Mouse (Mus musculus) embryonic facial prominence, embryonic 10.5 days (tissue): ENCODE measurements at regions not wholly inside any gene's neighbourhood (a gene's known extent, or its start where the extent isn't known, plus 50 kb on each side); places are given as distances from the start of the nearest gene placed in this dataset.

Experiments used
- DNase-seq: peaks from one replicate; pipeline ENCODE4 v3.0.0-alpha.2; 2017; ENCODE audit warnings: low spot score
- H3K27ac ChIP-seq: fragments of 300-500 bp; sonication (generic); replicated peaks from 2 replicates; pipeline ENCODE4 v1.5.1; 2016; ENCODE audit warnings: mild to moderate bottlenecking
- H3K27me3 ChIP-seq: fragments of 300-500 bp; sonication (generic); replicated peaks from 2 replicates; pipeline ENCODE4 v1.6.1; 2016; ENCODE audit warnings: low read depth, mild to moderate bottlenecking; ENCODE audit not compliant: poor library complexity, severe bottlenecking
- H3K36me3 ChIP-seq: fragments of 300-500 bp; sonication (generic); replicated peaks from 2 replicates; pipeline ENCODE4 v1.6.1; 2016; ENCODE audit warnings: mild to moderate bottlenecking, moderate library complexity
- H3K4me1 ChIP-seq: fragments of 300-500 bp; sonication (generic); 2 replicates; pipeline ENCODE4 v1.6.1; 2016
- H3K4me3 ChIP-seq: fragments of 300-500 bp; sonication (generic); 2 replicates; pipeline ENCODE4 v1.5.1; 2016; ENCODE audit warnings: mild to moderate bottlenecking, moderate library complexity
- H3K9me3 ChIP-seq: fragments of 300-500 bp; sonication (generic); 2 replicates; pipeline ENCODE4 v1.6.1; 2016; ENCODE audit warnings: mild to moderate bottlenecking
- WGBS: fragments of 180-500 bp; shearing (Covaris S2); methylation state at CpG from one replicate; pipeline ENCODE4 v1.1.7; 2016; 5-methylcytosine and 5-hydroxymethylcytosine counted together

GRCm38 (mm10) chr10:99474546-99474945 lies 211.5 kb downstream of the Dusp6 start:
- Histone ChIP-seq H3K27ac (no peak overlapping the region), H3K36me3 (no peaks in the 10 kb centered on the region), H3K4me3 (no peak overlapping the region), H3K27me3 (no peaks in the 10 kb centered on the region), H3K4me1 (peaks cover 19% of the 10 kb centered on the region), H3K9me3 (no peaks in the 10 kb centered on the region)
- no peak for DNase-seq
- WGBS = 89% methylated on average over 8 of the region's 8 CpGs

GRCm38 (mm10) chr10:99476214-99476613 lies 213.2 kb downstream of the Dusp6 start:
- 89% methylated on average over 7 of the region's 7 CpGs for WGBS

GRCm38 (mm10) chr10:99476776-99477175 lies 213.7 kb downstream of the Dusp6 start:
- Histone ChIP-seq H3K9me3 (no peaks in the 10 kb centered on the region), H3K27me3 (no peaks in the 10 kb centered on the region), H3K4me3 (no peak overlapping the region), H3K36me3 (no peaks in the 10 kb centered on the region), H3K4me1 (peaks cover 14% of the 10 kb centered on the region), H3K27ac (no peak overlapping the region)
- DNase-seq = no peak
- 88% methylated on average over 7 of the region's 7 CpGs for WGBS

More at GRCm38 (mm10) chr10:99476214-99476613, 213.2 kb downstream of the Dusp6 start:
- DNase-seq = no peak
- Histone ChIP-seq H3K4me3 (no peak overlapping the region), H3K27ac (no peak overlapping the region), H3K9me3 (no peaks in the 10 kb centered on the region), H3K36me3 (no peaks in the 10 kb centered on the region), H3K27me3 (no peaks in the 10 kb centered on the region), H3K4me1 (peaks cover 19% of the 10 kb centered on the region)

GRCm38 (mm10) chr10:99480573-99480972 lies 217.5 kb downstream of the Dusp6 start:
- WGBS = 86% methylated on average over 4 of the region's 4 CpGs
- DNase-seq = no peak

GRCm38 (mm10) chr10:99482009-99482408 lies 219.0 kb downstream of the Dusp6 start:
- Histone ChIP-seq H3K4me1 (no peaks in the 10 kb centered on the region), H3K27me3 (no peaks in the 10 kb centered on the region), H3K36me3 (no peaks in the 10 kb centered on the region), H3K9me3 (no peaks in the 10 kb centered on the region), H3K27ac (no peak overlapping the region), H3K4me3 (no peak overlapping the region)
- DNase-seq = no peak
- 94% methylated on average over 3 of the region's 3 CpGs for WGBS

More at GRCm38 (mm10) chr10:99480573-99480972, 217.5 kb downstream of the Dusp6 start:
- no peaks in the 10 kb centered on the region for H3K36me3 ChIP-seq
- H3K4me3 ChIP-seq = no peak overlapping the region
- H3K27me3 ChIP-seq = no peaks in the 10 kb centered on the region
- no peaks in the 10 kb centered on the region for H3K4me1 ChIP-seq
- no peak overlapping the region for H3K27ac ChIP-seq
- H3K9me3 ChIP-seq = no peaks in the 10 kb centered on the region

GRCm38 (mm10) chr10:99488195-99489080 lies 225.4 kb downstream of the Dusp6 start:
- Histone ChIP-seq H3K36me3 (no peaks in the 10 kb centered on the region), H3K9me3 (0 out of 2 replicates have a peak, but pooled peaks cover 3% of the 10 kb centered on the region), H3K27me3 (no peaks in the 10 kb centered on the region), H3K4me3 (no peak overlapping the region), H3K27ac (no peak overlapping the region), H3K4me1 (no peaks in the 10 kb centered on the region)
- WGBS = 89% methylated on average over 16 of the region's 16 CpGs
- no peak for DNase-seq

- H3K4me3 ChIP-seq = no peak overlapping the region
- WGBS = 78% methylated on average over 17 of the region's 17 CpGs
- no peaks in the 10 kb centered on the region for H3K27me3 ChIP-seq
- no peaks in the 10 kb centered on the region for H3K9me3 ChIP-seq
- no peak for DNase-seq
- H3K36me3 ChIP-seq = no peaks in the 10 kb centered on the region
- H3K27ac ChIP-seq = no peak overlapping the region
- no peaks in the 10 kb centered on the region; the same call in 1 of the 2 replicates for H3K4me1 ChIP-seq
These were observed 247.8 kb downstream of the Csl start for GRCm38 (mm10) chr10:99511514-99512237.

- Histone ChIP-seq H3K4me1 (peaks cover 13% of the 10 kb centered on the region), H3K9me3 (no peaks in the 10 kb centered on the region), H3K36me3 (no peaks in the 10 kb centered on the region), H3K27ac (no peak overlapping the region), H3K4me3 (no peak overlapping the region), H3K27me3 (no peaks in the 10 kb centered on the region)
- DNase-seq = no peak
- WGBS = 92% methylated on average over 4 of the region's 4 CpGs
These were observed 241.5 kb downstream of the Csl start for GRCm38 (mm10) chr10:99517944-99518343.

- no peaks in the 10 kb centered on the region for H3K9me3 ChIP-seq
- WGBS = 28% methylated on average over 4 of the region's 4 CpGs
These were observed 240.0 kb downstream of the Csl start for GRCm38 (mm10) chr10:99519479-99519878.

GRCm38 (mm10) chr10:99523817-99524216 lies 235.6 kb downstream of the Csl start:
- H3K9me3 ChIP-seq = no peaks in the 10 kb centered on the region
- H3K27me3 ChIP-seq = no peaks in the 10 kb centered on the region
- H3K4me1 ChIP-seq = peaks cover 29% of the 10 kb centered on the region
- 50% methylated on average over 5 of the region's 5 CpGs for WGBS
- H3K36me3 ChIP-seq = no peaks in the 10 kb centered on the region
- no peak for DNase-seq
- no peak overlapping the region for H3K27ac ChIP-seq
- H3K4me3 ChIP-seq = no peak overlapping the region

More at GRCm38 (mm10) chr10:99519479-99519878, 240.0 kb downstream of the Csl start:
- no peak overlapping the region for H3K4me3 ChIP-seq
- H3K4me1 ChIP-seq = peaks cover 21% of the 10 kb centered on the region
- H3K27ac ChIP-seq = peak overlapping the region; percentile 35; the same call in 1 of the 2 replicates
- DNase-seq = no peak
- H3K27me3 ChIP-seq = no peaks in the 10 kb centered on the region
- no peaks in the 10 kb centered on the region for H3K36me3 ChIP-seq

- WGBS = 44% methylated on average over 20 of the region's 20 CpGs
- Histone ChIP-seq H3K4me1 (peaks cover 26% of the 10 kb centered on the region), H3K27ac (peak overlapping the region; percentile 76), H3K9me3 (no peaks in the 10 kb centered on the region), H3K36me3 (no peaks in the 10 kb centered on the region), H3K4me3 (no peak overlapping the region), H3K27me3 (no peaks in the 10 kb centered on the region)
- DNase-seq = peak; percentile 33
These were observed 234.9 kb downstream of the Csl start for GRCm38 (mm10) chr10:99524273-99525212.

GRCm38 (mm10) chr10:99526148-99526547 lies 233.3 kb downstream of the Csl start:
- Histone ChIP-seq H3K4me3 (no peak overlapping the region), H3K36me3 (no peaks in the 10 kb centered on the region), H3K27me3 (no peaks in the 10 kb centered on the region), H3K4me1 (peaks cover 16% of the 10 kb centered on the region), H3K27ac (no peak overlapping the region), H3K9me3 (no peaks in the 10 kb centered on the region)
- no peak for DNase-seq
- 89% methylated on average over 4 of the region's 4 CpGs for WGBS
